Mouse (Mus musculus) fat pad, adult 2 months (tissue): Measurements from ENCODE around the gene Klhl29.

ENCODE experiments used
- DNase-seq: peaks from one replicate; pipeline ENCODE4 v3.0.0-alpha.2; 2011; ENCODE audit warnings: low read depth, low spot score; ENCODE audit errors: extremely low read depth

The Klhl29 gene

DNA sequence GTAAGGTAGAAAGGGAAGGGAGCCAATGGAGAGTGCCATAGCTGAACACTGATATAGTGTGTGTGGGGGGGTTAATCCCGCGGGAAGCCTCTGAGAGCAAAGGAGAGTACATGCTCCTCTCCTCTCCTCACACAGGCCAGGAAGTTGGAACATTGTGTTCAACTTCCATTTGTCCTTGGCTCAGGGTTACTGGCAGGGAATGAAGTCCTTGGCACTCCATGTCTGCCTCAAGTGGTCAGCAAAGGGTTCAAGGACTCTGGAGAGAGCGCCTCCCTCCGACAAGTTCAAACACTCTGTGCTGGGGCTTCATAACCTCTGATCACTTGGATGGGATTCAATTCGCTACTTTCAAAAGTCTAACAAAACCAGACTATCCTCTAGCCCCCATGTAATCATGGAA lies 71.6 kb downstream of the Klhl29 start:
- no peak for DNase-seq

- no peak for DNase-seq
Measured at GRCm38 (mm10) chr12:5303100-5303499, 72.4 kb downstream of the Klhl29 start.

DNA sequence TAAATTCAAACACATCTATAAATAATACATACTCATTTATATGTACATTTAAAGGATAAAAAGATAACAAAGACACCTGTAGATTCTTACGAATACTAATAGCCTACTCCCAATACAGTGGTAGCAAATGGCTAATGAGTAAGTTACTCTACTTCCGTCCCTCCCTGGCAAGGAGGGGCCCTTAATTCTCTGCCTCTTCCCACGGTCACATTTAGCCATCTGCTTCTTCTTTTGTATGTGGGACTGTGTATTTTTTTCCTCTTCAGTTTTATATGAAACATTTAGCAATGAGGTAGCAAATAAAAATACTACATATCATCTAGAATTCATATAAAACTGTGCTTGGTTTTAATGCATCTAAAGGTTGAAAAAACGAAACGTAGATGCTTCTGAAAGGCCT lies 73.6 kb downstream of the Klhl29 start:
- no peak for DNase-seq

GRCm38 (mm10) chr12:5296422-5296821 lies 79.1 kb downstream of the Klhl29 start:
- no peak for DNase-seq

- DNase-seq = no peak
Measured at GRCm38 (mm10) chr12:5292316-5292715, 83.2 kb downstream of the Klhl29 start.

GRCm38 (mm10) chr12:5285579-5285978 lies 89.9 kb downstream of the Klhl29 start:
- no peak for DNase-seq

DNA sequence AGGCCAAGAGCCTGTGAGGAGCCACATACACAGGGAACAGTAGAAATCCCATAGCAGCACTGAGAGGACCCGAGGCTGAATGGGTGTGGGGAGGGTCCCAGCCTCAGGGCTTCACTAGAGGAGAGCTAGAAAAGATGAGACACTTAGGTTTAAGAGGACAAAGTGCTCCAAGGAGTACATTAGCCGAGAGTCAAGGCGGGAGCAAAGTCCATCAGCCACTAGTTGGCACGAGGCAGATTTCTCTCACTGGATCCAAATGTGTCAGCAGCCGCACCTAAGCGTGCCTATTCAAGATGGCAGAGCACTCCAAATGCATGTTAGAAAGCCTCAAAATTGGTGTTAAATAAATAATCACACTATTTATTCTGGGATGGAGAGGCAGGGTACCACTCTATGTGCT lies 90.5 kb downstream of the Klhl29 start:
- no peak for DNase-seq

GRCm38 (mm10) chr12:5283654-5284053 lies 91.8 kb downstream of the Klhl29 start:
- no peak for DNase-seq

- no peak for DNase-seq
Measured at GRCm38 (mm10) chr12:5282611-5283010, 92.9 kb downstream of the Klhl29 start.

- DNase-seq = no peak
Measured at GRCm38 (mm10) chr12:5279873-5280272, 95.6 kb downstream of the Klhl29 start.

- DNase-seq = peak; percentile 72
Measured at GRCm38 (mm10) chr12:5277028-5277427, 98.5 kb downstream of the Klhl29 start.

- DNase-seq = no peak
Measured at GRCm38 (mm10) chr12:5275507-5275936, 100.0 kb downstream of the Klhl29 start.

DNA sequence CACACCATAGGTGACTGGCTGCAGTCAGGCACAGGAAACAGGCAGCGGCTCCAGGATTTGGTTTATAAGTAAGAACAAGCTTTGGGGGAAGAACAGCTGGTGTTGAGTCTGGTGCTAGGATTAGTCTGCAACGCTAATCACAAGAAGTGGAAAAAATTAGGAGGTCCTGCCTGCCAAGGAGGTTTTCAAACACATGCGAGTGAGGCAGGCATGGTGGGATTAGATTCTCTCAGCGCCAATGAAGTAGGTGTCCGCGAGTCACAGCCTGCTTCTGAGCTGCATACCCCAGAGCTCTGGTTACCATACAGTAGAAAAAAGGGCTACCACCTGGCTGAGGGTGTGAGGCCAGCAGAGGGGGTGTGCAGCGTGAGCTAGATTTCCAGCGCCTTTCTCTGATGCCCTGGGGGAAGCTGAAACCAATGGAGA lies 101.0 kb downstream of the Klhl29 start:
- no peak for DNase-seq

DNA sequence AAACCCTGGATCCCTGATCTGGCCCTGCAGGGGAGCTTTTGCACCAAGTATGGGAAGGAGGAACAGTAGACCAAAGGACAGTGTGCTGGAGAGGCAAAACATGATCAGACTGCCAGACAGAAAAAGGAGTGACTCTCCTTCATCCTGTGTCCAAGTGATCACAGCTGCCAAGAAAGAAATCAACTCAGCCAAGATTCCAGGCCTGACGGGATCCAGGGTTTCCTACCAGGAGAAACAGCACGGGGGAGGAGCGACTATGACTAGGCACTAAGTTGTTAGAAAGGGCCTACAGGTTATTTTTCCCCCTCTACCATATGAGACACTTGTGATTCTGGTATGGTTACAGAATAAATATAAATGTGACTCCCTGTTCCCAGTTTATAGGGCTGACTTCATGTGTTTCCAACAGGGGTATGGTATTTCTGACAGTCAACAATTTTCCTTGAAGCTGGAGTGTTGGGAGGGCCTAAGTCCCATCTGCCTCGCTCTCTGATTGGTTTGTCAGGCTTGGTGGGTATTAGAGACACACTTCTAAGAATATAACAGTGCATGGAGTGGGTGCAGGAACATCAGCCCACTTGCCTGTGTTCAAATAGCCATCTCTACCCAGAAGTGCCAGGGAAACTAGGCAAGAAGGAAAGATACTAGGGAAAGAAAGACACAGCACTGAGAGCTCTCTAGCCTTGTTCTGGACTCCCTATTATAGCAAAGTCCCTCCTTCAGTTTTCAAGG lies 102.0 kb downstream of the Klhl29 start:
- DNase-seq = no peak

DNA sequence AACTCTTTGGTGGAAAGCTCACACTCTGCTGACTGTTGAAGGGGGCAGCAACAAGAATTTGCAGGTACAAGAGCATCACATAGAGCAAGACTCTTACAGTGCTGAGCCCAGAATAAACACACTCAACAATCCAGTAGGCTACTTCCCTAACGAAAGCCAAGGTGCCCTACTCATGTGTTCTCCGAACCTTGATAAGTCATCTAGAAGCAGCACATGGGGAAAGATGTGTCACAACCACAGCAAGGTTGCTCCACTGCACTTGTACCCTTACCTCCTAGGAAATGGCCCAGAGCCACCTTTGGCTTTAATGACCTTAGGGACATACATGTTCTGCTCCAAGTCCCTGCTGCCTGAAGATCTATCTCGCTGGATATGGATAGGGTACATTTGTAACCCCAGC lies 105.0 kb downstream of the Klhl29 start:
- DNase-seq = no peak

GRCm38 (mm10) chr12:5269936-5270335 lies 105.5 kb downstream of the Klhl29 start:
- DNase-seq = no peak

GRCm38 (mm10) chr12:5269061-5269460 lies 106.4 kb downstream of the Klhl29 start:
- DNase-seq = no peak

GRCm38 (mm10) chr12:5268188-5268612 lies 107.3 kb downstream of the Klhl29 start:
- DNase-seq = no peak

- no peak for DNase-seq
Measured at GRCm38 (mm10) chr12:5267271-5268187, 108.0 kb downstream of the Klhl29 start.

DNA sequence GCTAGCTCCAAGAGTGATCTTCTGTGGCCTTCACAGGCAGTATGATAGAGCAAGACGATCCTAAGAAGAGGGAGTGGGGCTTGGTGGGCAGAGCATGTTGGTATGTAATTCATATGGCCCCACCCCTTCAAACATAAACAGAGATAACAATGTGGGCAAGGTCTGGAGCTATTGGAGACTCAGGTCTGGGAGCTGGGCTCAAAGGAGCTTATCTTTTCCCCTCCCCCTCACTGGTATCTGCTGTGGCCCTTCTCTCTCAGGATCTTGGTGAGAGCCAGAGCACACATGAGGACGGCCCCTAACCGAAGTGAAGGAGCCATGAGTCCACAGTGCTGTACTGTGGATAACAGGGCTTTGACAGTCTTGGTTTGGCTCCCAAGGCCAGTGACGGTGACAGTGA lies 108.7 kb downstream of the Klhl29 start:
- no peak for DNase-seq

DNA sequence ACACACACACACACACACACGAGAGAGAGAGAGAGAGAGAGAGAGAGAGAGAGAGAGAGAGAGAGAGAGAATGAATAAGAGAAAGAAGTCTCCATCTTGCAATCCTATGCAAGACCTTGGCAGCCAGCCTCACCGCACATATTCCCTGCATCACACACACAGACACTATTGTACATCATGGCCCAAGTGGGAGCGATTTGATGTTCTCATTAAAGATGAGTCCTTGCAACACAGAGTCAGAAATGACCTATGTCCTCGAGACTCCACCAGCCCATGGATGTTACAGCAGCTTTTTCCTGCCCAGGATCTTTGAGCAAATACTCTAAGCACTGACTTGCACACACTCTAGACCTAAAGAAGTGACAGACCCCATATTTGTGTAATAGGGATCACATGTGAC lies 114.0 kb downstream of the Klhl29 start:
- DNase-seq = no peak

DNA sequence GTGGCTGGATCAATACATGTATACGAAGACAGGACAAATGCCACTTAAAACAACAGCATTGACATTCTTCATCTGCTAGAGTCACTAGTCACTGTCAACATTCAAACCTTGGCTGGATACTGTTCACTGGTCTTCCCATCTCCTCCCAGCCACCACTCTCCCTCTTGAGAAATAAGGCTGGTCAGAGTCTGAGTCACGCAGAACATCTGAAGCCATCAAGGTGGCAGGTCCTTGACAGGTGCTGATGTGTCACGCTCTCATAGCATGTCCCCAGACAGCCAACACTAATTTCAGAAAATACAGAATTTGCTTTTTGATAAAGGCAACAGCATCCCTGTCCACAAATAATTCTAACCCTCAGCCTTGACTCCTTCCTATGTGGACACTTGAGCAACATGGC lies 116.7 kb downstream of the Klhl29 start:
- DNase-seq = no peak
